Mouse (Mus musculus) frontal cortex, adult (tissue): ENCODE results near the gene Cbr2.

Experiments
- ATAC-seq: cut with Nextera tagmentation; 2 replicates; pipeline ENCODE4 v1.9.2; 2017; ENCODE audit warnings: mild to moderate bottlenecking, moderate library complexity, mixed read lengths; ENCODE audit not compliant: low TSS enrichment

Cbr2 gene

GRCm38 (mm10) chr11:120712771-120713568, 18.9 kb downstream of the Cbr2 start:
- ATAC-seq: no peak; the same call in 1 of the 2 replicates

GRCm38 (mm10) chr11:120711980-120712604, 19.8 kb downstream of the Cbr2 start:
- no peak for ATAC-seq

GRCm38 (mm10) chr11:120710672-120711071, 21.2 kb downstream of the Cbr2 start:
- ATAC-seq: no peak

- ATAC-seq: no peak
Observed at GRCm38 (mm10) chr11:120709551-120709950, 22.4 kb downstream of the Cbr2 start.

GRCm38 (mm10) chr11:120707969-120708368, 23.9 kb downstream of the Cbr2 start:
- no peak for ATAC-seq

GRCm38 (mm10) chr11:120707225-120707624, 24.7 kb downstream of the Cbr2 start:
- ATAC-seq: no peak

GRCm38 (mm10) chr11:120706120-120706519, 25.8 kb downstream of the Cbr2 start:
- no peak for ATAC-seq

GRCm38 (mm10) chr11:120704486-120705325, 27.2 kb downstream of the Cbr2 start:
- no peak for ATAC-seq

- no peak for ATAC-seq
Observed at GRCm38 (mm10) chr11:120703696-120704454, 28.0 kb downstream of the Cbr2 start.

- peak; percentile 23; the same call in 1 of the 2 replicates for ATAC-seq
Observed at GRCm38 (mm10) chr11:120697741-120698140, 34.2 kb downstream of the Cbr2 start.

GRCm38 (mm10) chr11:120696568-120696967, 35.3 kb downstream of the Cbr2 start:
- ATAC-seq: no peak

GRCm38 (mm10) chr11:120695641-120696040, 36.3 kb downstream of the Cbr2 start:
- no peak for ATAC-seq

GRCm38 (mm10) chr11:120695184-120695583, 36.7 kb downstream of the Cbr2 start:
- ATAC-seq: no peak

GRCm38 (mm10) chr11:120693461-120693860, 38.5 kb downstream of the Cbr2 start:
- no peak for ATAC-seq

- peak; percentile 77; the same call in 1 of the 2 replicates for ATAC-seq
Observed at GRCm38 (mm10) chr11:120692471-120693011, 39.4 kb downstream of the Cbr2 start.

GRCm38 (mm10) chr11:120689365-120689764, 42.5 kb downstream of the Cbr2 start:
- ATAC-seq: no peak

GRCm38 (mm10) chr11:120686650-120687272, 45.2 kb downstream of the Cbr2 start:
- ATAC-seq: no peak

GRCm38 (mm10) chr11:120684660-120685059, 47.3 kb downstream of the Cbr2 start:
- ATAC-seq: no peak

GRCm38 (mm10) chr11:120684086-120684485, 47.8 kb downstream of the Cbr2 start:
- no peak for ATAC-seq

- no peak for ATAC-seq
Observed at GRCm38 (mm10) chr11:120683536-120683935, 48.4 kb downstream of the Cbr2 start.

- ATAC-seq: no peak
Observed at GRCm38 (mm10) chr11:120682683-120683082, 49.2 kb downstream of the Cbr2 start.
